Mouse (Mus musculus) WW6 (cell line): ENCODE data around the gene Ror1.

Source experiments
- DNase-seq: peaks from one replicate; pipeline ENCODE4 v3.0.0-alpha.2; 2013; ENCODE audit warnings: low read depth, low spot score

Ror1 gene

DNA sequence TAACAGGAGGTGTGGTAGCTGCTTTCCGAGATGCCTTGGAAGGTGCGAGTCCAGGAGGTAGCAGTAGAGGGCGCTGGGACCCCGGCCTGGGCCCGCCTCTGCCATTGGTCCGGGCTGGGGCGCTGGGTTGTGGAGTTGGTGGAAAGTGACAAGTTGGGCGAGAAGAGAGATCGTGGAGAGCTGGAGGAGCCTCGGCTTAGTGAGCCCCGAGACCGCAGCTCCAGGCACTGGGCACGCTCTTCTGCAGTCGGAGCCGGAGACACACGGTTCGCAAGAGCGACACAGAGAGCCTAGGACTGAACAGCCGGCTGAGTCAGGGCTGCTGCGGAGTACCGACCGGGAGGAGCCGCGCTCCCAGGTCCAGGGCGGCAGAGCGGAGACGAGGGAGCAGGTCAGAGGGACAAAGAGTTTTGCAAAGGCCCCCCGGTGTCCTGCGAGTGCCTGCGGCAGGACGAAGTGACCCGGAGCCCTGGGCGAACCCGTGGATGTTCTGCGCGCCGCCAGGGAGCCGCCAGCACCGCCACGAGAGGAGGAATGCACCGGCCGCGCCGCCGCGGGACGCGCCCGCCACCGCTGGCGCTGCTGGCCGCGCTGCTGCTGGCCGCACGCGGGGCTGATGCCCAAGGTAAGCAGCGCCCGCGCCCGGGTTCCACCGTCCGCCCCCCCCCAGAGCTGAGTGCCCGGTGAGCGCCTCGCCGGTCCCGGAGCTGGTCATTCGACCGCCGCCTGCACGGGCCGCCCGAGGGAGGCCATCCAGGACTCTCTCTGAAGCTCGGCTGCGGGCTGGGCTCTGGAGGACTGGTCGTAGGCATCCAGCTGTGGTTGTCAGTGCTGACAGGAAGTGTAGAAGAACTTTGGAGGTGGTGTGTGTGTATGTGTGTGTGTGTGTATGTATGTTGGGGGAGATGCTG, at the start of gene Ror1:
Ror1 (plus strand) TSS at position 107 of the 911 bp plus-strand sequence.
- peak; percentile 54 for DNase-seq

DNA sequence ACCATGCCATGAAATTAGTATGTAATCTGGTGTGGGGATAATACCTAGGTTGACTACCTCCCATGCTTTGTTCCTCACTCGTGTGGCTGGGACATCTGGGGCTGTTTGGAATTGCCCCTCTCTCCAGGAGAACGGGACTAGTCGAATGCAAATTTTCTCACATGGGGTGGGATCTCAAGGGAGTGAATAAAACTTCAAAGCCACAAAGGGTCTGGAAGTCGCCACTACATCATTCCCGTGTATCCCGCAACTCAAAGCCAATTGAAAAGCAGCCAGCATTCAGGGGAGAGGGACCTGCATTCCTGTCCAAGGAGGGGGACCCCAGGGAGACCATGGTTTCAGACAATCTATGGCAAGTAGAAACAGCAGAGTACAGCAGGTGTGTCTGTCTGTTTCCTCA, 48.5 kb upstream of the Ror1 start:
- DNase-seq, result no peak

- no peak for DNase-seq
Measured at GRCm38 (mm10) chr4:100048351-100048950, 47.1 kb upstream of the Ror1 start.

DNA sequence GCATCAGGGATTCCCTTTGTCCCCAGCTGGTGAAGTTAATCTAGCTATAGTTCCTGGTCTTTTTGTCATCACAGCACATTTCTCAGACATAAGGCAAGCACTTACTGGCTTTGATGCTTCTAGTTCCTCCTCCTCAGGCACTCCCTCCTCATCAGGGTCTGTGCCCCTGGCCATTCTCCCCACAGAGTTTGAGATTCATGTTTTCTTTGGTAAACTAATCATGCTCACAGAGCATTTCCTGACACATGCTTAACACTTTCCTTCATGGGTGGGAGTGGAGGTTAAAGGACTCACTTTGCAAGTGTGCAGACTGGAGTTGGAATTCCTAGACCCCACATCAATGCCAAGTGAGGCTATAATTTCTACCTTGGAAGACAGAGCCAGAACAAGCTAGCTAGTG, 43.8 kb upstream of the Ror1 start:
- no peak for DNase-seq

DNA sequence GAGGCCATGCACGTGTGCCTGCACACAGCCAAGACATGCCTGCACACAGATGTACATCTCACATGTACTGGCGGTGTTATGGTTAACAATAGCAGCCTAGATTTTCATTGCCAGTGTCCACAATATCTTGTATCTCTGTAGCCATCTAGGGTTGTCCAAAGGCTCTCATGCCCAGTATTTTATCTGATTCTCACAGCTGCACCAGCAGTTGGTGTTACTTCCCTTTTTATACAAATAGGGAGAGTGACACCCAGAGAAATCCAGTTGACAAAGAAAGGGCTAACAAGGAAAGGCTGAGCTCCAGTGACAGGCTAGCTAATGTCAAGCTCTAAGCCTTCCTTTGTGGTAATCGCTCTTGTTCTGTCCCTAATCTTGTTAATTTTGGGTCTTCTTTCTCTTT, 43.3 kb upstream of the Ror1 start:
- no peak for DNase-seq

GRCm38 (mm10) chr4:100056046-100056445, 39.5 kb upstream of the Ror1 start:
- no peak for DNase-seq

GRCm38 (mm10) chr4:100056446-100056845, 39.1 kb upstream of the Ror1 start:
- no peak for DNase-seq

DNA sequence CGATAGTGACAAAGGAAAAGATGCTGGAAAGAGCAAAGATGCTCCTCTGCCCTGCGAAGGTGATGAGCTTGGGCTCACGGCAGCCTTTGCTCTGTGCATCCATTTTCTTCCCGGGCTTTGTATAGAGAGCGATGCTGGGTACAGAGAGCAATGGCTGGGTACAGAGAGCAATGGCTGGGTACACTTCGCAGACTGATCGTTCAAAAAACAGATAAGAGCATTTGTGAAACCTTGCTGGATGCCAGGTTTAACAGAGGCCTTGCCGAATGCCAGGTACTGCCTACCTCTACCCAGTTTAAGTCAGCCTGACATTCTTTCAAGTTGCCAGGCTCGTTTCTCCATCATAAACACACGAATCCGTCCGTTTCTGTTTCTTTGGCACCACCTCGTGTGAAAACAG, 38.2 kb upstream of the Ror1 start:
- DNase-seq, result no peak

DNA sequence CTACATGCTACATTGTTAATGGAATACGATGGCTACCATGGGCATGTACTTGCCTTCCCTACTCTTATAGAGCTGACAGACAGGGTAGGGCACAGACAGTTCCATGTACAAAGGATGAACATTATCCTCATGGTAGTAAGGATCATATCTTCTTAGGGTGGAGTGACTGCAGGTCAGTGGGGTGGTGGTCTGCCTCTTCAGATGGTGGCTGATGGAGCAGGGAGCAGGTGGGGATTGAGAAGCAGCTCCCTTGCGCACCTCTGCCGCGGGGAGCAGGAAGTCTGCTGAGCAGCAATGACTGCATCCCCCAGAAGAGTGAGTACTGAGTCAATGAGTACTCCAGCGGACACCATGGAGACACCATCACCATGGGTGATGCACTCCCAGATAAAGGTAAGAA, 37.0 kb upstream of the Ror1 start:
- no peak for DNase-seq

GRCm38 (mm10) chr4:100059811-100060210, 35.8 kb upstream of the Ror1 start:
- DNase-seq, result no peak

DNA sequence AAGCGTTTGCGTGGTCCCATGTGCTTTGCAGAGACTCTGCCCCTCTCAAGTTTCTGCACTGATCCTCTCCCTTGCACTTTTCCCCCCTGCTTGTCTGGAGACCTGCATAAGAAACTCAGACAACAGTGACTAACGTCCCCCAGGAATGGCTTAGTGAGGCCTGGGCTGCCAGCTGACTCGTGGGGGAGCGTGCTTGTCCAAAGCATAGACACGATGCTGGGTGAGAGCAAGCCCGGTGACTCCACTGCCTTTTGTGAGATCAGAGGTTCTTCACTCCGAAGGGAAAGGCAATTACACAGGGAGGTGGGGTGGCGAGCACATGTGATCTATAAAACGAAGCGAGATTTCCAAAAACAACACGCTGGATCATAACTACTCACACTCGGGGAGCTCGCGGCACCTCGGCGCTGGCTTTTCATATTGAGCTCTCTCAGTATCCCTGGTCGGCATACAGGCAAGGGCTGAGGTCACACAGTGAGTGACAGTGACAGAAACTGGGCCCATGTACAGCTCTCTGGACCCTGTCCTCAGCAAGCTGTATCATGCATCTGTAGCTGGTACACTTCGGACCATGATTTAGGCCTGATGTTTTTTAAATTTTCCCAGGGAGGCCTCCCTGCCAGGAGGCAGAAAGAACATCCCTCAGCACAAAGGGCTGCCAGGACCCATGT, 34.1 kb upstream of the Ror1 start:
- DNase-seq, result no peak

GRCm38 (mm10) chr4:100065686-100066085, 29.9 kb upstream of the Ror1 start:
- DNase-seq, result no peak

GRCm38 (mm10) chr4:100070101-100070500, 25.5 kb upstream of the Ror1 start:
- no peak for DNase-seq

DNA sequence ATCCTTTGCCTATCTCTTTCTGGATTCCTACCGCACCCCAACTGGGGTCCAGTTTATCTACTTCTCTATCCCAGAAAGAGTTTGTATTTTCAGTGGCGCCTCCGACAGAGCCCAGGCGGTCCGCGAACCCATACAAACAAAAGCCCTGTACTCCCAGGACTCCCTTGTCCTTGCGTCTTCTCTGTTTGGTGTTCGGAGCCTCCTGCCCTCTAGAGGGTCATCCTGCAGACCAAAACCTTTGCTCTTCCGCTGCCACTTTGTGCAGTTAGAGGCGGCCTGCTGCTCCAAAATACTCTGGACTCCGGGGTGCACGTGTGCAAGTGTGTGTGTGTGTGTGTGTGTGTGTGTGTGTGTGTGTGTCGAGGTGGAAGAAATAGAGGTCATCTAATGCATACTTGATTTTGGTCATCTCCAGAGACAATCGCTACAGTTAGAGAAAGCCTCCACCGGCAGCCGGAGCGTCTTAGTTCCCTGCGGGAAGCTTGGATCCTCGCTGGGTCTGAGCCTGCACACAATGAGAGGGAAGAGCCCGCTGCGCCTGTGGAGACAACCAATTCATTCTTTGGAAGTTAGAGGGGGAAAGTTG, 1.1 kb downstream of the Ror1 start:
- peak; percentile 9 for DNase-seq

DNA sequence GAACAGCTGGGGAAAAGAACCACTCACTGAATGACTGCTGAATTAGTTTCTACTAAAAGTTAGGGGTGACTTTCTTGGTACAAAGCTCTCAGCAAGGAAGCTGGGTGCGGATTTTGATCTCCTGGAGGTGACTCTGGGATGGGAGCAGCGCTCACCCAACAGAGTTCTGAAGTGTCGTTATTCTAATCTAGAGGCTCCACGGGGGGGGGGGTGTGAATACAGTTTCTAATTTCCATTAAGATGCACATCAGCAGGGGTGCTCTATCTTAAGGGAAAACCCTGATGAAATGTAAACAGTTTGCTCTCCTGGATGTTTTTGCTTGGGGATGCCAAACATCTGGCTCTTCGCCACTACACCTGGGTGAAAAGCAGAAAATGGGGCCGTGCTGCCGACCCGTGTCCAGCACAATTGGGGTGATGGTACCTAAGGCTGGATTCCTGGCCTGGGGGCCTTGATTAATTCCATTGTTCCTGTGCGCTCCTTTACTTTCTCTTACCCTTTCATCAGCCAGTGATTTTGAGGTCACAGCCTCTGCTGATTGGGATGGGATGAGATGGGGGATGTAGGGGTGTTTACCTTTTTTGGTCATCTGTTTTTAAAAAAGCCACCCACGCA, 1.9 kb downstream of the Ror1 start:
- DNase-seq, result peak; percentile 18

- DNase-seq, result no peak
Measured at GRCm38 (mm10) chr4:100101066-100101820, 5.7 kb downstream of the Ror1 start.

DNA sequence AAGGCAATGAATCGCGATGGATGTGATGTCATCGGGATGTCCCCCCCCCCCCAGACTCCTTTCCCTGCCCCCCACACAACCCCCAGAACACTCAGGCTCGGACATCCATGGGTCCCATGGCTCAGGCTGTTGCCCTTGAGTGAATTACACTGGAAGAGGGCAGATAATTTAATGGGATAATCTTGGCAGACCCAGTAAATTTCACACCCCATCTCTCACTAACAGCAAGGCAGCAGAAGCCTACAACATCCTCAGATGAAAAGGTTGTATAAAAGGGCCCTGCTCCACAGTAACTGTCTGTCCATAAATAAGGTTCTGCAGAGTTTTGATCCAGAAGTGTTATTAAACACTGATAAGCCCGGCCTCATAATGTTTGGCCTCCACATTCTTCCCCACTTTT, 6.3 kb downstream of the Ror1 start:
- DNase-seq, result no peak

GRCm38 (mm10) chr4:100104241-100104640, 8.7 kb downstream of the Ror1 start:
- no peak for DNase-seq

DNA sequence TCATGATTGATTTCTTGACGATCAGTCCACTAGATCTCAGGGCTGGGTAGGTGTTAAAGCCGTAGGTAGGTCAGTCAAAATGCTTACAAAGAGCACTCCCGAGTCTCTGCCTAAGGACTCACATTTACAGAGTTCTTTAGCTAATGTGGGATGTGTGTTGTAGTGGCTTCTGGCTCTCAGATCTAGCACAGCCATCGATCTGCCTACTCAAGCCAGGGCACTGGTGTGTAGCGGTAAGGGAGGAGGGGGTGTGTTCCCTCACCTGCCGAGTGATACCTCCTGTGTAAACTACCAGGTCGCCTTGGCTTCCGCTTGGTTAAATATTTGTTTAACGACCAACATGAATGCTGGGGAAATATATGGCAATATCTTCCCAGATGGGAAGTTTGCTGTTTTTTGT, 12.0 kb downstream of the Ror1 start:
- DNase-seq, result no peak

- no peak for DNase-seq
Measured at GRCm38 (mm10) chr4:100108551-100108950, 13.0 kb downstream of the Ror1 start.

- no peak for DNase-seq
Measured at GRCm38 (mm10) chr4:100114148-100114547, 18.6 kb downstream of the Ror1 start.
